Mouse (Mus musculus) forebrain, embryonic 14.5 days (tissue): ENCODE measurements around the gene Rps15a. TPM values are rescaled to one million over a fixed set of nuclear protein-coding genes. Genes with fewer than 3 reads are reported as not detected.

Experiments used
- ATAC-seq: fragments of 200-750 bp; cut with Nextera tagmentation; 2 replicates; pipeline ENCODE4 v1.8.0; 2017; ENCODE audit warnings: mild to moderate bottlenecking, moderate library complexity
- DNase-seq: peaks from one replicate; pipeline ENCODE4 v3.0.0-alpha.2; 2015; ENCODE audit warnings: low spot score
- H3K27ac ChIP-seq: fragments of 300-500 bp; sonication (generic); 2 replicates; pipeline ENCODE4 v1.5.1; 2014; ENCODE audit warnings: low read depth, mild to moderate bottlenecking, control low read depth, low read length, moderate library complexity
- H3K27me3 ChIP-seq: fragments of 300-500 bp; sonication (generic); replicated peaks from 2 replicates; pipeline ENCODE4 v1.6.1; 2014; ENCODE audit warnings: low read length, control low read depth, mixed read lengths; ENCODE audit not compliant: control insufficient read depth, insufficient read depth
- H3K36me3 ChIP-seq: fragments of 300-500 bp; sonication (generic); 2 replicates; pipeline ENCODE4 v1.6.1; 2014; ENCODE audit warnings: low read length, control low read depth; ENCODE audit not compliant: control insufficient read depth, insufficient read depth
- H3K4me1 ChIP-seq: fragments of 300-500 bp; sonication (generic); 2 replicates; pipeline ENCODE4 v1.6.1; 2014; ENCODE audit warnings: antibody characterized with exemption, low read length, control low read depth; ENCODE audit not compliant: control insufficient read depth, insufficient read depth
- H3K4me2 ChIP-seq: fragments of 300-500 bp; sonication (generic); 2 replicates; pipeline ENCODE4 v1.6.1; 2014; ENCODE audit warnings: mild to moderate bottlenecking, control low read depth, low read length
- H3K4me3 ChIP-seq: fragments of 300-500 bp; sonication (generic); 2 replicates; pipeline ENCODE4 v1.5.1; 2014; ENCODE audit warnings: low read depth, low read length, control low read depth
- H3K9ac ChIP-seq: fragments of 300-500 bp; sonication (generic); 2 replicates; pipeline ENCODE4 v1.6.1; 2014; ENCODE audit warnings: mild to moderate bottlenecking, low read length, control low read depth, moderate library complexity
- H3K9me3 ChIP-seq: fragments of 300-500 bp; sonication (generic); replicated peaks from 2 replicates; pipeline ENCODE4 v1.6.1; 2016; ENCODE audit warnings: low read length, control low read depth, mixed read lengths; ENCODE audit not compliant: control insufficient read depth
- WGBS: fragments of 180-500 bp; shearing (Covaris S2); extraction: QIAGEN DNeasy Blood & Tissue Kit; methylation state at CpG from one replicate; pipeline ENCODE4 v1.1.7; 2014; 5-methylcytosine and 5-hydroxymethylcytosine counted together
- polyA plus RNA-seq: library from polyadenylated mRNA; unstranded; fragments of >200 nt; fragmentation: Nextera tagmentation; extraction: Ambion mirVana; gene quantifications from 2 replicates; pipeline ENCODE4 v1.2.1, GENCODE M21; 2014

The Rps15a gene
- polyA plus RNA-seq, 1 experiment from 2014 or later: 717 TPM

GRCm38 (mm10) chr7:118129430-118130041, 13.5 kb upstream of the Rps15a start, which contains the start of gene Arl6ip1:
Arl6ip1 (minus strand) TSS chr7:118129662.
- Histone ChIP-seq H3K36me3 (peaks cover 14% of the 10 kb centered on the region), H3K9ac (peak within 1 kb of the TSS; percentile 93), H3K27ac (peak within 1 kb of the TSS; percentile 82), H3K4me2 (peak within 1 kb of the TSS; percentile 75), H3K9me3 (no peaks in the 10 kb centered on the region), H3K27me3 (no peaks in the 10 kb centered on the region), H3K4me3 (peak within 1 kb of the TSS; percentile 90), H3K4me1 (peaks cover 20% of the 10 kb centered on the region)
- DNase-seq: peak; percentile 100
- under 1% methylated on average over 39 of the region's 39 CpGs for WGBS
- ATAC-seq: peak; percentile 99

GRCm38 (mm10) chr7:118128925-118129429, 13.0 kb upstream of the Rps15a start:
- H3K4me1 ChIP-seq: peaks cover 20% of the 10 kb centered on the region
- ATAC-seq: peak; percentile 74
- DNase-seq: peak; percentile 34
- no peaks in the 10 kb centered on the region for H3K27me3 ChIP-seq
- peak overlapping the region; percentile 82 for H3K27ac ChIP-seq
- peak overlapping the region; percentile 75 for H3K4me2 ChIP-seq
- peaks cover 17% of the 10 kb centered on the region for H3K36me3 ChIP-seq
- peak overlapping the region; percentile 90 for H3K4me3 ChIP-seq
- WGBS: under 1% methylated on average over 21 of the region's 21 CpGs
- H3K9me3 ChIP-seq: no peaks in the 10 kb centered on the region
- peak overlapping the region; percentile 93 for H3K9ac ChIP-seq

GRCm38 (mm10) chr7:118126219-118126875, 10.4 kb upstream of the Rps15a start:
- Histone ChIP-seq H3K27ac (no peak overlapping the region), H3K9ac (0 out of 2 replicates have a peak overlapping the region, but pooled peaks have one; percentile 13), H3K4me1 (peaks cover 20% of the 10 kb centered on the region), H3K9me3 (no peaks in the 10 kb centered on the region), H3K36me3 (peaks cover 39% of the 10 kb centered on the region), H3K27me3 (no peaks in the 10 kb centered on the region), H3K4me3 (no peak overlapping the region), H3K4me2 (no peak overlapping the region)
- WGBS: 66% methylated on average over 11 of the region's 11 CpGs
- no peak for DNase-seq
- ATAC-seq: no peak

- Histone ChIP-seq H3K9ac (no peak overlapping the region), H3K27me3 (no peaks in the 10 kb centered on the region), H3K36me3 (peaks cover 45% of the 10 kb centered on the region), H3K4me2 (no peak overlapping the region), H3K27ac (no peak overlapping the region), H3K4me3 (no peak overlapping the region), H3K4me1 (peaks cover 20% of the 10 kb centered on the region), H3K9me3 (no peaks in the 10 kb centered on the region)
- no peak for ATAC-seq
- DNase-seq: no peak
These were observed 9.7 kb upstream of the Rps15a start for GRCm38 (mm10) chr7:118125736-118126135.

GRCm38 (mm10) chr7:118123512-118124411, 7.8 kb upstream of the Rps15a start:
- 98% methylated on average over 4 of the region's 4 CpGs for WGBS
- peaks cover 17% of the 10 kb centered on the region for H3K4me1 ChIP-seq
- ATAC-seq (no peak), DNase-seq (no peak)
- no peaks in the 10 kb centered on the region for H3K9me3 ChIP-seq
- peaks cover 65% of the 10 kb centered on the region for H3K36me3 ChIP-seq
- no peak overlapping the region for H3K4me3 ChIP-seq
- no peak overlapping the region for H3K9ac ChIP-seq
- H3K27ac ChIP-seq: no peak overlapping the region
- H3K27me3 ChIP-seq: no peaks in the 10 kb centered on the region
- H3K4me2 ChIP-seq: no peak overlapping the region

GRCm38 (mm10) chr7:118122235-118122634, 6.2 kb upstream of the Rps15a start:
- 96% methylated on average over 7 of the region's 7 CpGs for WGBS
- Histone ChIP-seq H3K9ac (no peak overlapping the region), H3K4me1 (peaks cover 6% of the 10 kb centered on the region), H3K27me3 (no peaks in the 10 kb centered on the region), H3K9me3 (no peaks in the 10 kb centered on the region), H3K27ac (no peak overlapping the region), H3K4me3 (no peak overlapping the region), H3K4me2 (no peak overlapping the region), H3K36me3 (peaks cover 72% of the 10 kb centered on the region)
- no peak for DNase-seq
- ATAC-seq: no peak

DNA sequence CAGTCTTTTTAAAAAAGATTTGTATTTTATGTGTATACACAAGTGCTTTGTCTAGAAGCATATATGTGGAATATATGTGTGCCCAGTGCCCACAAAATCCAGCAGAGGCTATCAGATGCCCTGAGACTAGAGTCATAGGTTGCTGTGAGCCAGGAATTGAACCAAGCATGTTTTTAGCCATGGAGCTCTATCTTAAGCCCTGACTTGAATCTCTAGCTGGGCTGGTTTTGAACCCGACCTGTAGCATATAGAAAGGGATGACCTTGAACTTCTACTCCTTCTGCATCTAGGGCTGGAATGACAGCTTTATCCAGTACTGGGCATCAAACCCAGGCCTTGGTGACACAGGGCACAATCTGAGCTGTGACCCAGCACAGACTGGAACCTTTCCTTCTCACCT, 4.7 kb upstream of the Rps15a start:
- no peak overlapping the region for H3K27ac ChIP-seq
- H3K4me3 ChIP-seq: no peak overlapping the region
- no peak overlapping the region for H3K9ac ChIP-seq
- no peak for ATAC-seq
- H3K4me2 ChIP-seq: no peak overlapping the region
- WGBS: 79% methylated on average over 1 of the region's 1 CpGs
- H3K36me3 ChIP-seq: peaks cover 64% of the 10 kb centered on the region
- no peaks in the 10 kb centered on the region for H3K4me1 ChIP-seq
- DNase-seq: no peak
- no peaks in the 10 kb centered on the region for H3K27me3 ChIP-seq
- H3K9me3 ChIP-seq: no peaks in the 10 kb centered on the region

DNA sequence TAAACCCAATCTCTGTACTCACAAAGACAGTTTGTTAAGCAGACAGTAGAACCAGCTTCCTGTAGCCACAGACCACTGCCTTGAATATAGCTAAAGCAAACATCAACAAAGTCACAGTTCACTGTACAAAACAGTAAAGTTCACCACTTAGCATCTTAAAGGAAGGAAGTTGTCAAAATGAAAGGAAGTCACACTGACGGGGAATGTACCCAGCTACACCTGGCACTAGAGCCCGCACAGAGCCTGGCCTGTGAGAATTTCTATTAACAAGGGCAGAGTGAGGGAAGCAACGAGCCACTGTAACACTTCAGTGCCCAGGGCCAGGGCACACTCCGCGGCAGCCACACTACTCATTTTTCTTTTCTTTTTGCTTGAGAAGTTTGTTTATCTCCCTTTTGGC, 4.0 kb upstream of the Rps15a start:
- H3K9me3 ChIP-seq: no peaks in the 10 kb centered on the region
- no peak overlapping the region for H3K4me3 ChIP-seq
- no peak overlapping the region for H3K4me2 ChIP-seq
- H3K27me3 ChIP-seq: no peaks in the 10 kb centered on the region
- no peak overlapping the region; the same call in 1 of the 2 replicates for H3K27ac ChIP-seq
- H3K9ac ChIP-seq: no peak overlapping the region
- ATAC-seq: no peak
- no peaks in the 10 kb centered on the region; the same call in 1 of the 2 replicates for H3K4me1 ChIP-seq
- 87% methylated on average over 5 of the region's 5 CpGs for WGBS
- H3K36me3 ChIP-seq: peaks cover 62% of the 10 kb centered on the region
- no peak for DNase-seq
